ENCODE assay signal across 10 mouse cellular contexts in genomic region chr7:101378796-101379465, GRCm38 (mm10). TPM values are rescaled to one million over a fixed set of nuclear protein-coding genes. Genes with fewer than 3 reads are reported as not detected.
A peak's percentile ranks its signal among the peaks of the same experiment; 100 is the strongest.
DNase-seq lines count a peak whose midpoint lies in the region; ATAC-seq and TF ChIP-seq lines count a peak whose summit lies in the region.
"Had no signal": no experiment of that assay in that cellular context is flagged by ENCODE, and none has a peak within 500 bp of the region (broad histone marks: within the 10 kb centered on the region; RNA-seq: fewer than 3 reads in every experiment).

No protein-coding gene starts in this region.

- no peak for DNase-seq in heart, postnatal 25 days (ENCODE audit: low spot score)
- peak; percentile 51 for DNase-seq in A20 (ENCODE audit: low read depth, low spot score)
- no peak for DNase-seq in liver, embryonic 11.5 days (ENCODE audit: low spot score)
- DNase-seq in layer of hippocampus, adult 2 months (ENCODE audit: low spot score in 2 of 2): no peak
- no peak for DNase-seq in T-cell, adult 2 months (ENCODE audit: low spot score)
- DNase-seq in gastrocnemius, adult 8-10 months (ENCODE audit: low spot score in 2 of 2): no peak
- DNase-seq: gastrocnemius, postnatal 14 days had no signal

- TF ChIP-seq CTCF in layer of hippocampus, adult 2 months (conservative IDR thresholded peaks at IDR 0.05): no peak

- ATAC-seq in heart, embryonic 11.5 days (replicated peaks; ENCODE audit: insufficient number of reproducible peaks, low FRiP score, low TSS enrichment): no peak
- ATAC-seq in heart, embryonic 16.5 days (replicated peaks; ENCODE audit: extremely low read depth, insufficient read depth, low FRiP score): no peak
- no peak for ATAC-seq in liver, embryonic 11.5 days (replicated peaks; ENCODE audit: low FRiP score)

- H3K36me3 ChIP-seq in heart, embryonic 11.5 days (ENCODE audit: control insufficient read depth, insufficient read depth, low read length): no peaks in the 10 kb centered on the region
- H3K36me3 ChIP-seq in heart, embryonic 16.5 days (ENCODE audit: control insufficient read depth, insufficient read depth): no peaks in the 10 kb centered on the region
- H3K36me3 ChIP-seq in liver, embryonic 11.5 days (ENCODE audit: control insufficient read depth, insufficient read depth, low read length): no peaks in the 10 kb centered on the region

- peaks cover 20% of the 10 kb centered on the region for H3K4me1 ChIP-seq in heart, embryonic 11.5 days (ENCODE audit: control insufficient read depth, insufficient read depth, low read length)
- H3K4me1 ChIP-seq in heart, embryonic 16.5 days (ENCODE audit: control insufficient read depth, insufficient read depth, low read length): peaks cover 27% of the 10 kb centered on the region
- peaks cover 22% of the 10 kb centered on the region for H3K4me1 ChIP-seq in liver, embryonic 11.5 days (replicated peaks; ENCODE audit: control insufficient read depth, insufficient read depth, low read length)

- intact Hi-C loops in heart, postnatal 25 days (cut with DNase I): no loop called here

- H3K4me3 ChIP-seq in heart, embryonic 11.5 days (ENCODE audit: low read depth, low read length): no peak overlapping the region
- peak overlapping the region; percentile 48 for H3K4me3 ChIP-seq in heart, embryonic 16.5 days (ENCODE audit: low read length)
- H3K4me3 ChIP-seq in liver, embryonic 11.5 days (ENCODE audit: low read depth, low read length): no peak overlapping the region
- no peak overlapping the region for H3K4me3 ChIP-seq in layer of hippocampus, adult 2 months

- peak overlapping the region; percentile 67; the same call in 1 of the 2 replicates for H3K9ac ChIP-seq in heart, embryonic 11.5 days (ENCODE audit: low read depth, low read length)
- H3K9ac ChIP-seq in heart, embryonic 16.5 days (ENCODE audit: low read length): peak overlapping the region; percentile 77
- H3K9ac ChIP-seq in liver, embryonic 11.5 days (ENCODE audit: low read depth, low read length): 0 out of 2 replicates have a peak overlapping the region, but pooled peaks have one; percentile 28

- H3K27me3 ChIP-seq in heart, embryonic 11.5 days (ENCODE audit: control insufficient read depth, insufficient read depth, low read length): no peaks in the 10 kb centered on the region
- no peaks in the 10 kb centered on the region for H3K27me3 ChIP-seq in heart, embryonic 16.5 days (ENCODE audit: control insufficient read depth, insufficient read depth, low read length)
- no peaks in the 10 kb centered on the region for H3K27me3 ChIP-seq in liver, embryonic 11.5 days (replicated peaks; ENCODE audit: control insufficient read depth, insufficient read depth, low read length)

- no peaks in the 10 kb centered on the region for H3K9me3 ChIP-seq in heart, embryonic 11.5 days (replicated peaks; ENCODE audit: control insufficient read depth, low read length)
- H3K9me3 ChIP-seq in heart, embryonic 16.5 days (replicated peaks; ENCODE audit: control insufficient read depth, low read length): no peaks in the 10 kb centered on the region
- no peaks in the 10 kb centered on the region for H3K9me3 ChIP-seq in liver, embryonic 11.5 days (ENCODE audit: control insufficient read depth, low read length)

- H3K4me2 ChIP-seq in heart, embryonic 11.5 days: peak overlapping the region; percentile 44
- peak overlapping the region; percentile 71 for H3K4me2 ChIP-seq in heart, embryonic 16.5 days (ENCODE audit: low read depth, low read length)
- H3K4me2 ChIP-seq in liver, embryonic 11.5 days: peak overlapping the region; percentile 51

- H3K27ac ChIP-seq in heart, embryonic 11.5 days (ENCODE audit: low read depth, low read length): no peak overlapping the region
- peak overlapping the region; percentile 37 for H3K27ac ChIP-seq in heart, embryonic 16.5 days (ENCODE audit: low read length)
- no peak overlapping the region for H3K27ac ChIP-seq in liver, embryonic 11.5 days (ENCODE audit: low read depth, low read length)
- H3K27ac ChIP-seq in layer of hippocampus, adult 2 months: no peak overlapping the region

- 58% methylated on average over 5 of the region's 5 CpGs for WGBS in heart, embryonic 11.5 days (ENCODE audit: insufficient replicate concordance)
- WGBS in heart, embryonic 16.5 days: 53% methylated on average over 5 of the region's 5 CpGs
- 65% methylated on average over 5 of the region's 5 CpGs for WGBS in liver, embryonic 11.5 days

RNA-seq across cellular contexts. Expression of gene Arap1, which starts 31.1 kb away (rescaled TPM):
- 15.4 and 16.0 TPM in 2 replicates for polyA plus RNA-seq in heart, embryonic 11.5 days (2014; fragmentation: Nextera tagmentation; extraction: Ambion mirVana)
- total RNA-seq in heart, postnatal 25 days (2021): 10 to 100 TPM; 31.6 to 35.9 TPM
- 32.6 and 35.1 TPM in 2 replicates for polyA plus RNA-seq in heart, embryonic 16.5 days (2015; fragmentation: Nextera tagmentation; extraction: Ambion mirVana)
- 33.8 and 33.9 TPM in 2 replicates for polyA plus RNA-seq in liver, embryonic 11.5 days (2014; fragmentation: Nextera tagmentation; extraction: Ambion mirVana)
- total RNA-seq in layer of hippocampus, adult 2 months (2021): 10 to 100 TPM; 19.2 to 20.0 TPM
- total RNA-seq in gastrocnemius, adult 8-10 months (2022): 10 to 100 TPM; 16.1 to 18.5 (median 17.1) TPM

RNA-seq across cellular contexts. Expression of gene Gm45837, which starts 31.8 kb away (rescaled TPM):
- polyA plus RNA-seq in heart, embryonic 11.5 days (2014; fragmentation: Nextera tagmentation; extraction: Ambion mirVana): 0.89 TPM in 1 of 2 replicates, not detected in the other
- not detected for total RNA-seq in heart, postnatal 25 days (2021)
- polyA plus RNA-seq in heart, embryonic 16.5 days (2015; fragmentation: Nextera tagmentation; extraction: Ambion mirVana): 2.0 and 7.8 TPM in 2 replicates
- 2.1 TPM in 1 of 2 replicates, not detected in the other for polyA plus RNA-seq in liver, embryonic 11.5 days (2014; fragmentation: Nextera tagmentation; extraction: Ambion mirVana)
- total RNA-seq in layer of hippocampus, adult 2 months (2021): 1 to 10 TPM in 1 of 2 experiments, not detected in 1; 2.4 TPM
- total RNA-seq in gastrocnemius, adult 8-10 months (2022): 1 to 10 TPM in 2 of 4 experiments, not detected in 2; 3.8 to 4.1 TPM
- total RNA-seq: MEL had no signal

RNA-seq across cellular contexts. Expression of gene Pde2a, which starts 42.6 kb away (rescaled TPM):
- polyA plus RNA-seq in heart, embryonic 11.5 days (2014; fragmentation: Nextera tagmentation; extraction: Ambion mirVana): 5.8 and 5.9 TPM in 2 replicates
- total RNA-seq in heart, postnatal 25 days (2021): 10 to 100 TPM; 63.6 to 65.9 TPM
- polyA plus RNA-seq in heart, embryonic 16.5 days (2015; fragmentation: Nextera tagmentation; extraction: Ambion mirVana): 12.7 and 21.1 TPM in 2 replicates
- polyA plus RNA-seq in liver, embryonic 11.5 days (2014; fragmentation: Nextera tagmentation; extraction: Ambion mirVana): 14.4 and 15.0 TPM in 2 replicates
- total RNA-seq in layer of hippocampus, adult 2 months (2021): 100 to 1,000 TPM; 300 to 318 TPM
- total RNA-seq in gastrocnemius, adult 8-10 months (2022): 10 to 100 TPM; 15.2 to 22.9 (median 18.4) TPM

Comparison
In these comparisons a context has a peak if more than half of its experiments do, and no peak if none do; other contexts are left out.
1. RNA of gene Pde2a, which starts 42.6 kb away (total RNA-seq): 300 to 318 TPM in layer of hippocampus, adult 2 months; 63.6 to 65.9 TPM in heart, postnatal 25 days and 15.2 to 22.9 TPM in gastrocnemius, adult 8-10 months; every median in the first group is over 4 times any median in the second.
2. Peak in every context shown above with its lines, with median percentiles within 50 percentile points of each other: H3K4me2 ChIP-seq and H3K9ac ChIP-seq.